Mouse (Mus musculus) C2C12 (cell line): Measurements from ENCODE around the gene Pate2. TPM values are rescaled to one million over a fixed set of nuclear protein-coding genes. Genes with fewer than 3 reads are reported as not detected.

Source experiments
- H3K27me3 ChIP-seq: one replicate; pipeline ENCODE4 v1.6.1; 2011; ENCODE audit not compliant: control insufficient read depth, insufficient read depth, insufficient read length
- H3K36me3 ChIP-seq: one replicate; pipeline ENCODE4 v1.6.1; 2011; ENCODE audit not compliant: control insufficient read depth, insufficient read depth
- H3K4me3 ChIP-seq: one replicate; pipeline ENCODE4 v1.5.1; 2011; ENCODE audit warnings: mild to moderate bottlenecking, control low read depth; ENCODE audit not compliant: poor library complexity, insufficient read depth, severe bottlenecking
- H3K79me2 ChIP-seq: one replicate; pipeline ENCODE4 v1.6.1; 2011; ENCODE audit not compliant: control insufficient read depth, insufficient read depth
- H3K79me3 ChIP-seq: one replicate; pipeline ENCODE4 v1.6.1; 2011; ENCODE audit warnings: low read depth, control low read depth
- H3ac ChIP-seq: one replicate; pipeline ENCODE3; 2011; ENCODE audit warnings: low read depth; ENCODE audit not compliant: control insufficient read depth, insufficient read length
- CEBPB ChIP-seq: IDR thresholded peaks from one replicate; pipeline ENCODE4 v1.6.1; 2011; ENCODE audit warnings: low read depth, mild to moderate bottlenecking, control low read depth, moderate library complexity
- CTCF ChIP-seq: IDR thresholded peaks from one replicate; pipeline ENCODE4 v1.5.1; 2011; ENCODE audit not compliant: control insufficient read depth, insufficient read depth, insufficient read length
- FOSL1 ChIP-seq: IDR thresholded peaks from one replicate; pipeline ENCODE4 v1.8.0; 2011; ENCODE audit warnings: mild to moderate bottlenecking, low read length; ENCODE audit not compliant: poor library complexity, insufficient read depth, severe bottlenecking
- MAX ChIP-seq: IDR thresholded peaks from one replicate; pipeline ENCODE4 v1.6.1; 2011; ENCODE audit warnings: mild to moderate bottlenecking, control low read depth
- MYOD1 ChIP-seq: IDR thresholded peaks from one replicate; pipeline ENCODE4 v1.6.1; 2011; ENCODE audit warnings: low read depth; ENCODE audit not compliant: control insufficient read depth, insufficient read length
- MYOG ChIP-seq: IDR thresholded peaks from one replicate; pipeline ENCODE4 v1.6.1; 2011; ENCODE audit not compliant: control insufficient read depth, insufficient read length; ENCODE audit errors: extremely low read depth
- USF1 ChIP-seq: IDR thresholded peaks from one replicate; pipeline ENCODE4 v1.6.1; 2011; ENCODE audit warnings: low read depth, mild to moderate bottlenecking, control low read depth, moderate library complexity
- polyA plus RNA-seq: library from polyadenylated mRNA; unstranded; fragments of >200 nt; fragmentation: generic; extraction: Trizol; gene quantifications from one replicate; pipeline ENCODE4 v1.2.1, GENCODE M21; 2012; ENCODE audit warnings: missing spikeins

Gene Pate2
- polyA plus RNA-seq, 1 experiment, result 0.34 TPM

- Histone ChIP-seq H3K27me3 (peaks cover 15% of the 10 kb centered on the region), H3K79me3 (peaks cover 42% of the 10 kb centered on the region), H3ac (no peak overlapping the region), H3K36me3 (peaks cover 54% of the 10 kb centered on the region), H3K79me2 (peaks cover 67% of the 10 kb centered on the region), H3K4me3 (no peak overlapping the region)
- TF ChIP-seq MYOG (no peak), MYOD1 (no peak), MAX (no peak), CEBPB (no peak), FOSL1 (no peak)
Measured at GRCm38 (mm10) chr9:35561076-35561475, 9.0 kb upstream of the Pate2 start.

- Histone ChIP-seq H3K79me3 (peaks cover 46% of the 10 kb centered on the region), H3K79me2 (peaks cover 72% of the 10 kb centered on the region), H3K36me3 (peaks cover 59% of the 10 kb centered on the region), H3K27me3 (peaks cover 13% of the 10 kb centered on the region), H3ac (no peak overlapping the region), H3K4me3 (no peak overlapping the region)
- TF ChIP-seq CTCF (no peak), MAX (no peak), FOSL1 (no peak), MYOD1 (no peak), CEBPB (no peak), MYOG (no peak), USF1 (no peak)
Measured at GRCm38 (mm10) chr9:35561583-35561982, 8.5 kb upstream of the Pate2 start.

GRCm38 (mm10) chr9:35564536-35565240 lies 5.4 kb upstream of the Pate2 start:
- Histone ChIP-seq H3K79me3 (peaks cover 59% of the 10 kb centered on the region), H3K36me3 (peaks cover 78% of the 10 kb centered on the region), H3K79me2 (peaks cover 100% of the 10 kb centered on the region)

GRCm38 (mm10) chr9:35567995-35568394 lies 2.1 kb upstream of the Pate2 start:
- peaks cover 52% of the 10 kb centered on the region for H3K36me3 ChIP-seq
- TF ChIP-seq FOSL1 (no peak), MAX (no peak), CEBPB (no peak), CTCF (no peak)
- peaks cover 36% of the 10 kb centered on the region for H3K79me3 ChIP-seq

More at GRCm38 (mm10) chr9:35564536-35565240, 5.4 kb upstream of the Pate2 start:
- no peak for TF ChIP-seq MAX
- TF ChIP-seq CEBPB, result no peak
- no peak for TF ChIP-seq CTCF
- no peak for TF ChIP-seq MYOD1
- TF ChIP-seq MYOG, result no peak
- TF ChIP-seq USF1, result no peak
- TF ChIP-seq FOSL1, result no peak
- Histone ChIP-seq H3K27me3 (no peaks in the 10 kb centered on the region), H3K4me3 (no peak overlapping the region), H3ac (no peak overlapping the region)

GRCm38 (mm10) chr9:35570663-35571062 lies 579 bp downstream of the Pate2 start:
- peak overlapping the region; percentile 68 for H3K4me3 ChIP-seq
- no peaks in the 10 kb centered on the region for H3K27me3 ChIP-seq
- H3ac ChIP-seq, result no peak overlapping the region
- peaks cover 27% of the 10 kb centered on the region for H3K36me3 ChIP-seq
- H3K79me2 ChIP-seq, result peaks cover 41% of the 10 kb centered on the region
- H3K79me3 ChIP-seq, result peaks cover 20% of the 10 kb centered on the region
- TF ChIP-seq CTCF (no peak), USF1 (no peak), MYOD1 (no peak), FOSL1 (no peak), CEBPB (no peak), MYOG (no peak), MAX (no peak)

More at GRCm38 (mm10) chr9:35567995-35568394, 2.1 kb upstream of the Pate2 start:
- Histone ChIP-seq H3K27me3 (no peaks in the 10 kb centered on the region), H3K4me3 (no peak overlapping the region), H3ac (no peak overlapping the region), H3K79me2 (peaks cover 67% of the 10 kb centered on the region)

- H3ac ChIP-seq, result no peak overlapping the region
- no peak overlapping the region for H3K4me3 ChIP-seq
- peaks cover 3% of the 10 kb centered on the region for H3K79me2 ChIP-seq
- TF ChIP-seq CEBPB (no peak), CTCF (no peak), MAX (no peak), FOSL1 (no peak), USF1 (no peak), MYOG (no peak), MYOD1 (no peak)
- no peaks in the 10 kb centered on the region for H3K36me3 ChIP-seq
- no peaks in the 10 kb centered on the region for H3K27me3 ChIP-seq
- peaks cover 1% of the 10 kb centered on the region for H3K79me3 ChIP-seq
Measured at GRCm38 (mm10) chr9:35574416-35574815, 4.3 kb downstream of the Pate2 start.
